Mouse (Mus musculus) c-Kit-positive CD71-negative TER-119-negative erythroid progenitor cells, embryonic 14.5 days (primary cell): ENCODE results near the gene Prpf40b.
A peak's percentile ranks its signal among the peaks of the same experiment; 100 is the strongest.
"Not testable (repeated sequence)": the region's sequence is repeated elsewhere in the genome, so short reads cannot be mapped to it uniquely, and the experiment has no call there.

Source experiments
- DNase-seq: peaks from one replicate; pipeline ENCODE4 v3.0.0-alpha.2; 2013; ENCODE audit warnings: low read depth

Gene Prpf40b

GRCm38 (mm10) chr15:99294813-99295374, at the start of gene Prpf40b:
Gene Prpf40b (plus strand): TSS chr15:99295087.
- DNase-seq = peak; percentile 69

GRCm38 (mm10) chr15:99246736-99247135, 48.2 kb upstream of the Prpf40b start:
- not testable (repeated sequence) for DNase-seq

GRCm38 (mm10) chr15:99248972-99249371, 45.9 kb upstream of the Prpf40b start:
- no peak for DNase-seq

- no peak for DNase-seq
Measured at GRCm38 (mm10) chr15:99249938-99250337, 44.9 kb upstream of the Prpf40b start.

GRCm38 (mm10) chr15:99251111-99251510, 43.8 kb upstream of the Prpf40b start:
- DNase-seq = not testable (repeated sequence)

GRCm38 (mm10) chr15:99251626-99252380, 43.1 kb upstream of the Prpf40b start, which contains the start of gene Mcrs1:
Gene Mcrs1 (minus strand): TSS chr15:99251961.
- DNase-seq = peak; percentile 98

- peak; percentile 9 for DNase-seq
Measured at GRCm38 (mm10) chr15:99252381-99253174, 42.3 kb upstream of the Prpf40b start.

- not testable (repeated sequence) for DNase-seq
Measured at GRCm38 (mm10) chr15:99253175-99253479, 41.8 kb upstream of the Prpf40b start.

- no peak for DNase-seq
Measured at GRCm38 (mm10) chr15:99253772-99254171, 41.1 kb upstream of the Prpf40b start.

- no peak for DNase-seq
Measured at GRCm38 (mm10) chr15:99254477-99255005, 40.3 kb upstream of the Prpf40b start.

GRCm38 (mm10) chr15:99255241-99255749, 39.6 kb upstream of the Prpf40b start:
- DNase-seq = no peak

GRCm38 (mm10) chr15:99259167-99259729, 35.6 kb upstream of the Prpf40b start:
- no peak for DNase-seq

- peak; percentile 62 for DNase-seq
Measured at GRCm38 (mm10) chr15:99259730-99260252, 35.1 kb upstream of the Prpf40b start.

GRCm38 (mm10) chr15:99262702-99263101, 32.2 kb upstream of the Prpf40b start:
- DNase-seq = no peak

- DNase-seq = no peak
Measured at GRCm38 (mm10) chr15:99264363-99264762, 30.5 kb upstream of the Prpf40b start.

GRCm38 (mm10) chr15:99265679-99266078, 29.2 kb upstream of the Prpf40b start:
- peak; percentile 70 for DNase-seq

- no peak for DNase-seq
Measured at GRCm38 (mm10) chr15:99276095-99276494, 18.8 kb upstream of the Prpf40b start.

- DNase-seq = no peak
Measured at GRCm38 (mm10) chr15:99278271-99278670, 16.6 kb upstream of the Prpf40b start.

- no peak for DNase-seq
Measured at GRCm38 (mm10) chr15:99283456-99283855, 11.4 kb upstream of the Prpf40b start.

- DNase-seq = peak; percentile 55
Measured at GRCm38 (mm10) chr15:99284527-99285188, 10.2 kb upstream of the Prpf40b start.

GRCm38 (mm10) chr15:99285189-99285535, 9.7 kb upstream of the Prpf40b start:
- DNase-seq = no peak
